Comparison of ENCODE assay signal across 28 mouse cellular contexts in the genomic region with DNA sequence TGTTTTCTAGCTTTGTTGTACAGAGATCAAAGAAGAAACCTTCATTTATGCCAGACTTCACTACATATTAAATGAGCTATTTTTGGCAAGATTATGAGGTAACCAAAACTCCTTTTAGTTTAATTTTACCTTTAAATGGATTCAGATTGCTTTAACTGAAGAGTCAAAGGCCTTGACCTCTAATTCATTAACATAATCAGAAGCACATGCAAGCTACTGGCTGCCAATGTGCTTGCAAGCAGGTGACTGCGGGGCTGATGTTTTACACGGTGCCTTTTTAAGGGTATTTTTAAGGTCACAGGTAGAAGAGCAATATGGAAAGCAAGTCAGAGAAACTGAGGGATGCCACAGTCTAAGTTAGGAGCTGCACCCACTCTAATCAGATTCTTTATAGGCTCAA.
A peak's percentile ranks its signal among the peaks of the same experiment; 100 is the strongest.
DNase-seq lines count a peak whose midpoint lies in the region; ATAC-seq and TF ChIP-seq lines count a peak whose summit lies in the region.
"Had no signal": no experiment of that assay in that cellular context is flagged by ENCODE, and none has a peak within 500 bp of the region (broad histone marks: within the 10 kb centered on the region; RNA-seq: fewer than 3 reads in every experiment).

No protein-coding gene starts in this region.

- no peak for TF ChIP-seq POLR2A in limb, embryonic 14.5 days (IDR thresholded peaks at IDR 0.05; ENCODE audit: borderline replicate concordance, extremely low read depth, insufficient read depth, insufficient read length)

- H3K4me2 ChIP-seq in limb, embryonic 14.5 days (replicated peaks; ENCODE audit: low read depth, low read length, severe bottlenecking), result no peak overlapping the region
- H3K4me2 ChIP-seq: embryonic facial prominence, embryonic 13.5 days; forebrain, embryonic 12.5 days; heart, embryonic 13.5 days; hindbrain, embryonic 14.5 days had no signal

- TF ChIP-seq CTCF in layer of hippocampus, adult 2 months (conservative IDR thresholded peaks at IDR 0.05), result no peak

- H3K9ac ChIP-seq in limb, embryonic 14.5 days (ENCODE audit: low read depth, low read length, severe bottlenecking), result no peak overlapping the region
- H3K9ac ChIP-seq: embryonic facial prominence, embryonic 13.5 days; forebrain, embryonic 12.5 days; heart, embryonic 13.5 days; hindbrain, embryonic 14.5 days had no signal

- no peaks in the 10 kb centered on the region for H3K9me3 ChIP-seq in limb, embryonic 14.5 days (ENCODE audit: control insufficient read depth, low read length)
- H3K9me3 ChIP-seq: embryonic facial prominence, embryonic 13.5 days; forebrain, embryonic 12.5 days; heart, embryonic 10.5 days; heart, embryonic 13.5 days had no signal

- 0 out of 2 replicates have a peak, but pooled peaks cover 2% of the 10 kb centered on the region for H3K4me1 ChIP-seq in limb, embryonic 14.5 days (ENCODE audit: control insufficient read depth, insufficient read depth, low read length)
- H3K4me1 ChIP-seq: forebrain, embryonic 12.5 days; heart, embryonic 10.5 days; heart, embryonic 13.5 days had no signal

- no peaks in the 10 kb centered on the region for H3K36me3 ChIP-seq in limb, embryonic 14.5 days (ENCODE audit: control insufficient read depth, insufficient read depth, low read length)
- H3K36me3 ChIP-seq: embryonic facial prominence, embryonic 13.5 days; forebrain, embryonic 12.5 days; heart, embryonic 10.5 days; heart, embryonic 13.5 days had no signal

- no peaks in the 10 kb centered on the region for H3K27me3 ChIP-seq in limb, embryonic 14.5 days (ENCODE audit: control insufficient read depth, insufficient read depth, low read length)
- H3K27me3 ChIP-seq: embryonic facial prominence, embryonic 13.5 days; forebrain, embryonic 12.5 days; heart, embryonic 13.5 days had no signal

- ATAC-seq in limb, embryonic 14.5 days (ENCODE audit: low FRiP score, low read depth), result no peak; the same call in 1 of the 2 replicates
- ATAC-seq: forebrain, embryonic 16.5 days; hindbrain, postnatal 0 days had no signal

- DNase-seq in embryo, embryonic 10 days (ENCODE audit: low spot score), result peak; percentile 20
- DNase-seq in embryo, embryonic 9.5 days (ENCODE audit: extremely low spot score), result no peak
- peak; percentile 47 for DNase-seq in embryo, embryonic 11 days
- peak; percentile 67 for DNase-seq in forelimb bud, embryonic 11.5 days (ENCODE audit: low read depth, low spot score)
- peak; percentile 15 for DNase-seq in limb, embryonic 14.5 days (ENCODE audit: low spot score)
- DNase-seq in layer of hippocampus, adult 2 months (ENCODE audit: low spot score in 2 of 2), result no peak
- DNase-seq in cerebellum, postnatal 36 days, result no peak
- no peak for DNase-seq in frontal cortex, postnatal 25 days (ENCODE audit: low spot score in 2 of 2)
- DNase-seq: adrenal gland, adult 2 months; adrenal gland, postnatal 14 days; cerebellum, adult 11 months; cerebellum, adult 2 months; cerebellum, adult 9-11 months; cerebellum, postnatal 25 days; gastrocnemius, postnatal 10 days; gastrocnemius, postnatal 36 days; heart, adult 2 months; heart, postnatal 14 days; heart, postnatal 4 days; kidney, adult 11 months had no signal

- 22% methylated on average over 2 of the region's 2 CpGs for WGBS in limb, embryonic 14.5 days

- H3K4me3 ChIP-seq in limb, embryonic 14.5 days (replicated peaks; ENCODE audit: low read length), result no peak overlapping the region
- no peak overlapping the region for H3K4me3 ChIP-seq in layer of hippocampus, adult 2 months
- H3K4me3 ChIP-seq: embryonic facial prominence, embryonic 13.5 days; erythroblast, embryonic 14.5 days; forebrain, embryonic 12.5 days; heart, adult 2 months; heart, embryonic 10.5 days; heart, embryonic 13.5 days had no signal

- no peak overlapping the region for H3K27ac ChIP-seq in limb, embryonic 14.5 days (replicated peaks; ENCODE audit: low read depth, low read length)
- H3K27ac ChIP-seq in layer of hippocampus, adult 2 months, result no peak overlapping the region
- H3K27ac ChIP-seq: embryonic facial prominence, embryonic 13.5 days; forebrain, embryonic 12.5 days; heart, adult 2 months; heart, embryonic 10.5 days; heart, embryonic 13.5 days; hindbrain, embryonic 14.5 days; hindbrain, postnatal 0 days had no signal

Comparison
In these comparisons a context has a peak if more than half of its experiments do, and no peak if none do; other contexts are left out.
1. DNase-seq: peak in embryo, embryonic 10 days (single experiment), embryo, embryonic 11 days (single experiment), forelimb bud, embryonic 11.5 days (single experiment) and limb, embryonic 14.5 days (single experiment); none in embryo, embryonic 9.5 days (single experiment), layer of hippocampus, adult 2 months (0 of 2), cerebellum, postnatal 36 days (0 of 2) and frontal cortex, postnatal 25 days (0 of 2).